Mouse (Mus musculus): ENCODE data around the gene Nob1. TPM values are rescaled to one million over a fixed set of nuclear protein-coding genes. Genes with fewer than 3 reads are reported as not detected.

Nob1 gene
- polyA plus RNA-seq (2017; shearing (Covaris generic)) = 57.5 TPM

GRCm38 (mm10) chr8:107424597-107425229 is at the start of gene Nob1:
Gene Nob1, minus strand, starts transcription at chr8:107425051.

DNA sequence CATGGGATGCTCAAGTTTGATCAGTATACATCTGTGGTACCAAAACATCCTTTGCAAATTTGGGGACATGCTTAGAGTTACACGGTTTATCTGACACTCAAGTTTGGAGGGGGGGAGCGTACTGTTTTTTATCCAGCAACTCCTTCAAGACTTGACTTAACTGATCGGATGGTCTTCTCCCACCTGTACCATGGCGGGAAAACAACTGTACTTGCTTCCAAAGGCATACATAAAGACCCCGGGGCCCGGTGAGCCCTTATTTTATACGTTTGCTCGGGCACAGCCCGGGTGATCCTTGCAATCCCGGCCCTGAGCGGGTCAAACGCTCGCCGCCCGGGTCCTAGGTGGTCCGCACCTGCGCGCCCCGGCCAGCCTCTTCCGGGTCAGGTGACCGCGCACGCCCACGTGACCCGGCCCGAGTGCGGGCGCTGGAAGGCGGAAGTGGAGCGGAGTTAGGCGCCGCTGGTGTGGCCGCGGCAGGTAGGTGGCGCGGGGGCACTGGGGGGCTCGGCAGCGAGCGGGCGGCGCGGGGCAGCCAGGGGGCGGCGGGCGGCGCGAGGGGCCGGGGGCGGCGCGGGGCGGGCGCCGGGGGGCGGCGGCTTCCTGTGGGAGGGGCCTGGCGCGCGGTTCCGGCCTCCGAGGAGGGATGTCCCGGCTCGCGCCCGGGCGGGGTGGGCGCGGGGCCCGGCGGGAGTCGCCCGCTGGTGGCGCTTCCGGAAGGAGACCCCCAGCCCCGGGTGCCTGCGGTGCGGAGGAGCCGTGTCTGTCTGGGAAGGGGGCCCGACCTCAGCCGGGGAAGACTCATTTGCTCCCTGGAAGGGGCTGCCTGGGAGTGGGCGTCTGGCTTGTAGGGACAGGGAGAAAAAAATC is 11.3 kb upstream of the Nob1 start, which contains the start of gene Wwp2:
Gene Wwp2 (plus strand): TSS at position 404 of the 870 bp plus-strand sequence.

GRCm38 (mm10) chr8:107403038-107403781 is 21.6 kb downstream of the Nob1 start, which contains the start of gene Nqo1:
Gene Nqo1, minus strand, starts transcription at chr8:107403206.

Other genes starting within 250 kb of the Nob1 start
- 22.5 TPM for gene Nfat5, start 131.6 kb downstream of the Nob1 start, polyA plus RNA-seq (2017; shearing (Covaris generic))
- 0.40 TPM for gene Nqo1, start 21.8 kb downstream of the Nob1 start, polyA plus RNA-seq (2017; shearing (Covaris generic))
- 82.4 TPM for gene Wwp2, start 11.3 kb upstream of the Nob1 start, polyA plus RNA-seq (2017; shearing (Covaris generic))
- 81.5 TPM for gene Psmd7, start 163.4 kb upstream of the Nob1 start, polyA plus RNA-seq (2017; shearing (Covaris generic))